Mouse (Mus musculus): ENCODE data around the gene Sema5a.
A peak's percentile ranks its signal among the peaks of the same experiment; 100 is the strongest.
"Not testable (repeated sequence)": the region's sequence is repeated elsewhere in the genome, so short reads cannot be mapped to it uniquely, and the experiment has no call there.

The Sema5a gene

GRCm38 (mm10) chr15:32244344-32244955 lies at the start of gene Sema5a:
TSS of gene Sema5a (plus strand) at chr15:32244810.
- peak; percentile 58 to 78 for DNase-seq

GRCm38 (mm10) chr15:32198076-32198475 lies 46.5 kb upstream of the Sema5a start:
- DNase-seq, result no peak

- peak in 1 of 2 experiments; percentile 8 for DNase-seq
Measured at GRCm38 (mm10) chr15:32198561-32198960, 46.0 kb upstream of the Sema5a start.

- no peak for DNase-seq
Measured at GRCm38 (mm10) chr15:32203242-32203641, 41.4 kb upstream of the Sema5a start.

- DNase-seq, result peak; percentile 18 to 31
Measured at GRCm38 (mm10) chr15:32204908-32205307, 39.7 kb upstream of the Sema5a start.

- DNase-seq, result not testable (repeated sequence)
Measured at GRCm38 (mm10) chr15:32214687-32215086, 29.9 kb upstream of the Sema5a start.

GRCm38 (mm10) chr15:32223028-32223427 lies 21.6 kb upstream of the Sema5a start:
- DNase-seq, result no peak

- no peak for DNase-seq
Measured at GRCm38 (mm10) chr15:32225394-32225793, 19.2 kb upstream of the Sema5a start.

GRCm38 (mm10) chr15:32226381-32226780 lies 18.2 kb upstream of the Sema5a start:
- DNase-seq, result no peak

GRCm38 (mm10) chr15:32226888-32227395 lies 17.7 kb upstream of the Sema5a start:
- no peak for DNase-seq

- no peak for DNase-seq
Measured at GRCm38 (mm10) chr15:32230066-32230465, 14.5 kb upstream of the Sema5a start.

GRCm38 (mm10) chr15:32232189-32232588 lies 12.4 kb upstream of the Sema5a start:
- DNase-seq, result no peak

GRCm38 (mm10) chr15:32232666-32233141 lies 11.9 kb upstream of the Sema5a start:
- not testable (repeated sequence) for DNase-seq

GRCm38 (mm10) chr15:32233451-32233850 lies 11.2 kb upstream of the Sema5a start:
- no peak for DNase-seq

GRCm38 (mm10) chr15:32239099-32239498 lies 5.5 kb upstream of the Sema5a start:
- DNase-seq, result no peak

- no peak for DNase-seq
Measured at GRCm38 (mm10) chr15:32240159-32240558, 4.5 kb upstream of the Sema5a start.

- no peak for DNase-seq
Measured at GRCm38 (mm10) chr15:32241666-32242065, 2.9 kb upstream of the Sema5a start.

- peak in 1 of 2 experiments; percentile 31 for DNase-seq
Measured at GRCm38 (mm10) chr15:32243096-32243785, 1.4 kb upstream of the Sema5a start.

- DNase-seq, result no peak
Measured at GRCm38 (mm10) chr15:32243824-32244223, 786 bp upstream of the Sema5a start.

- peak; percentile 65 to 66 for DNase-seq
Measured at GRCm38 (mm10) chr15:32244956-32245836, 586 bp downstream of the Sema5a start.

GRCm38 (mm10) chr15:32245837-32246670 lies 1.4 kb downstream of the Sema5a start:
- peak; percentile 96 for DNase-seq

- no peak for DNase-seq
Measured at GRCm38 (mm10) chr15:32247281-32247680, 2.7 kb downstream of the Sema5a start.

Measured in cerebellum, postnatal 25 days (tissue).